Mouse (Mus musculus): ENCODE results near the gene Ripk1.

GRCm38 (mm10) chr13:34037172-34038055 lies 35.3 kb downstream of the Ripk1 start, which contains the start of gene Bphl:
- TF ChIP-seq CTCF (IDR thresholded peaks at IDR 0.05; ENCODE audit: control insufficient read depth, insufficient read depth, insufficient read length) (no peak), MAX (IDR thresholded peaks at IDR 0.05) (no peak), USF1 (IDR thresholded peaks at IDR 0.05; ENCODE audit: low read depth) (no peak), MYOD1 (IDR thresholded peaks at IDR 0.05; ENCODE audit: control insufficient read depth, insufficient read length, low read depth) (no peak)

Measured in C2C12 (cell line).